Mouse (Mus musculus) G1E (cell line): ENCODE measurements around the gene Nudt8. TPM values are rescaled to one million over a fixed set of nuclear protein-coding genes. Genes with fewer than 3 reads are reported as not detected.

Experiments
- ATAC-seq: 2 replicates; pipeline ENCODE4 v1.8.0; 2016; ENCODE audit warnings: mild to moderate bottlenecking; ENCODE audit not compliant: insufficient number of reproducible peaks, poor library complexity, low FRiP score, severe bottlenecking; ENCODE audit errors: extremely low read depth
- DNase-seq: peaks from one replicate; pipeline ENCODE4 v3.0.0; 2012; ENCODE audit warnings: low spot score
- H3K27me3 ChIP-seq: 2 replicates; pipeline ENCODE4 v1.6.1; 2012; ENCODE audit warnings: mild to moderate bottlenecking, low read length, inconsistent platforms; ENCODE audit not compliant: insufficient read depth
- H3K36me3 ChIP-seq: replicated peaks from 2 replicates; pipeline ENCODE3; 2012; ENCODE audit warnings: mild to moderate bottlenecking, inconsistent platforms
- H3K4me1 ChIP-seq: 2 replicates; pipeline ENCODE4 v1.6.1; 2012; ENCODE audit warnings: low read depth, low read length, inconsistent platforms, mixed read lengths; ENCODE audit not compliant: insufficient read depth
- H3K4me3 ChIP-seq: 2 replicates; pipeline ENCODE4 v1.5.1; 2012; ENCODE audit warnings: low read depth, mild to moderate bottlenecking, inconsistent platforms, low read length, moderate library complexity, mixed read lengths
- H3K9me3 ChIP-seq: replicated peaks from 2 replicates; pipeline ENCODE4 v1.6.1; 2012; ENCODE audit warnings: inconsistent platforms
- CTCF ChIP-seq: IDR thresholded peaks from 2 replicates; pipeline ENCODE4 v1.5.1; 2012; ENCODE audit warnings: low read depth, low read length, inconsistent platforms, mixed read lengths
- GATA1 ChIP-seq: IDR thresholded peaks from 2 replicates; pipeline ENCODE4 v1.6.1; 2012; ENCODE audit warnings: borderline replicate concordance, low read length, inconsistent platforms, mixed read lengths
- GATA2 ChIP-seq: IDR thresholded peaks from 2 replicates; pipeline ENCODE4 v1.6.1; 2012; ENCODE audit warnings: low read depth, low read length, inconsistent platforms, borderline replicate concordance
- POLR2AphosphoS5 ChIP-seq: IDR thresholded peaks from 2 replicates; pipeline ENCODE4 v1.6.1; 2012; ENCODE audit warnings: low read depth, low read length, inconsistent platforms; ENCODE audit not compliant: insufficient replicate concordance
- TAL1 ChIP-seq: conservative IDR thresholded peaks from 2 replicates; pipeline ENCODE4 v1.6.1; 2012; ENCODE audit warnings: low read depth, low read length, inconsistent platforms, mixed read lengths
- polyA plus RNA-seq: library from polyadenylated mRNA; stranded (reverse); fragments of >175 nt; gene quantifications from 2 replicates; pipeline ENCODE4 v1.2.3, GENCODE M21; 2012
- total RNA-seq, 2 experiments: library from RNA; stranded (forward) in 1 of 2; stranded (reverse) in 1 of 2; fragments of 200-1000 nt in 1 of 2; fragments of >200 nt in 1 of 2; fragmentation: Nextera tagmentation in 1 of 2; gene quantifications; 2 replicates each; pipeline ENCODE4 v1.2.3; 2014 to 2017

The Nudt8 gene
- total and polyA plus RNA-seq, 3 experiments = 11.0 to 22.4 (median 11.7) TPM

GRCm38 (mm10) chr19:3992416-3992815, 8.0 kb upstream of the Nudt8 start, which contains the start of gene Tbx10:
Gene Tbx10, plus strand, starts transcription at chr19:3992752.
- ATAC-seq (no peak), DNase-seq (no peak)
- peak within 1 kb of the TSS; percentile 1; the same call in 1 of the 2 replicates for H3K4me3 ChIP-seq
- no peaks in the 10 kb centered on the region for H3K4me1 ChIP-seq
- TF ChIP-seq GATA2 = no peak
- TF ChIP-seq POLR2AphosphoS5 = no peak
- peaks cover 55% of the 10 kb centered on the region for H3K27me3 ChIP-seq
- no peaks in the 10 kb centered on the region for H3K9me3 ChIP-seq
- no peaks in the 10 kb centered on the region for H3K36me3 ChIP-seq

GRCm38 (mm10) chr19:3994932-3995331, 5.4 kb upstream of the Nudt8 start:
- TF ChIP-seq GATA2 = no peak
- ATAC-seq (no peak), DNase-seq (no peak)
- no peaks in the 10 kb centered on the region for H3K9me3 ChIP-seq
- peaks cover 71% of the 10 kb centered on the region for H3K27me3 ChIP-seq
- H3K4me1 ChIP-seq = peaks cover 12% of the 10 kb centered on the region
- H3K4me3 ChIP-seq = no peak overlapping the region
- H3K36me3 ChIP-seq = no peaks in the 10 kb centered on the region

- DNase-seq (no peak), ATAC-seq (no peak)
- TF ChIP-seq TAL1 (no peak), CTCF (no peak)
- peaks cover 71% of the 10 kb centered on the region for H3K27me3 ChIP-seq
- H3K4me3 ChIP-seq = no peak overlapping the region
- H3K9me3 ChIP-seq = no peaks in the 10 kb centered on the region
- H3K36me3 ChIP-seq = no peaks in the 10 kb centered on the region
- peaks cover 12% of the 10 kb centered on the region for H3K4me1 ChIP-seq
Observed at GRCm38 (mm10) chr19:3995505-3995904, 4.9 kb upstream of the Nudt8 start.

- no peaks in the 10 kb centered on the region for H3K9me3 ChIP-seq
- TF ChIP-seq GATA2 (no peak), GATA1 (no peak), TAL1 (no peak), POLR2AphosphoS5 (no peak), CTCF (no peak)
- peaks cover 65% of the 10 kb centered on the region for H3K27me3 ChIP-seq
- no peak overlapping the region for H3K4me3 ChIP-seq
- H3K4me1 ChIP-seq = peaks cover 16% of the 10 kb centered on the region
- no peaks in the 10 kb centered on the region for H3K36me3 ChIP-seq
- DNase-seq (no peak), ATAC-seq (no peak)
Observed at GRCm38 (mm10) chr19:3996106-3996505, 4.3 kb upstream of the Nudt8 start.

- TF ChIP-seq POLR2AphosphoS5 (no peak), GATA1 (no peak), TAL1 (no peak), CTCF (no peak), GATA2 (no peak)
Observed at GRCm38 (mm10) chr19:3996747-3997146, 3.6 kb upstream of the Nudt8 start.

GRCm38 (mm10) chr19:3997231-3997630, 3.1 kb upstream of the Nudt8 start:
- DNase-seq = no peak

More at GRCm38 (mm10) chr19:3996747-3997146, 3.6 kb upstream of the Nudt8 start:
- H3K9me3 ChIP-seq = no peaks in the 10 kb centered on the region
- peaks cover 62% of the 10 kb centered on the region for H3K27me3 ChIP-seq
- H3K4me1 ChIP-seq = peaks cover 23% of the 10 kb centered on the region
- H3K36me3 ChIP-seq = peaks cover 4% of the 10 kb centered on the region
- no peak for DNase-seq
- no peak for ATAC-seq
- no peak overlapping the region for H3K4me3 ChIP-seq

GRCm38 (mm10) chr19:3998335-3998734, 2.0 kb upstream of the Nudt8 start:
- ATAC-seq (no peak), DNase-seq (no peak)
- H3K27me3 ChIP-seq = peaks cover 47% of the 10 kb centered on the region
- no peak overlapping the region for H3K4me3 ChIP-seq
- H3K9me3 ChIP-seq = no peaks in the 10 kb centered on the region
- peaks cover 19% of the 10 kb centered on the region for H3K36me3 ChIP-seq
- TF ChIP-seq TAL1 = no peak
- TF ChIP-seq CTCF = no peak
- no peak for TF ChIP-seq POLR2AphosphoS5
- no peak for TF ChIP-seq GATA2
- no peak for TF ChIP-seq GATA1
- peaks cover 32% of the 10 kb centered on the region for H3K4me1 ChIP-seq

More at GRCm38 (mm10) chr19:3997231-3997630, 3.1 kb upstream of the Nudt8 start:
- Histone ChIP-seq H3K4me3 (no peak overlapping the region), H3K36me3 (peaks cover 9% of the 10 kb centered on the region), H3K27me3 (peaks cover 57% of the 10 kb centered on the region), H3K9me3 (no peaks in the 10 kb centered on the region), H3K4me1 (peaks cover 28% of the 10 kb centered on the region)
- TF ChIP-seq TAL1 (no peak), CTCF (no peak), POLR2AphosphoS5 (no peak), GATA1 (no peak), GATA2 (no peak)
- ATAC-seq = no peak
